Mouse (Mus musculus) heart, embryonic 14.5 days (tissue): ENCODE results near the gene Dcaf4. TPM values are rescaled to one million over a fixed set of nuclear protein-coding genes. Genes with fewer than 3 reads are reported as not detected.

Experiments
- ATAC-seq: fragments of 200-750 bp; cut with Nextera tagmentation; 2 replicates; pipeline ENCODE4 v1.8.0; 2017; ENCODE audit warnings: low read depth, moderate TSS enrichment; ENCODE audit not compliant: insufficient number of reproducible peaks, insufficient read depth, low FRiP score
- H3K27ac ChIP-seq, 2 experiments: fragments of 200-500 bp in 1 of 2; fragments of 300-500 bp in 1 of 2; sonication (generic) in 1 of 2; replicated peaks in 1 of 2; 2 replicates each; pipeline ENCODE4 v1.5.1; 2012 to 2014; ENCODE audit warnings: low read depth in 2 of 2, low read length in 2 of 2, control low read depth in 1 of 2, mild to moderate bottlenecking in 1 of 2, mixed read lengths in 1 of 2; ENCODE audit not compliant: control insufficient read depth in 1 of 2, insufficient read depth in 1 of 2
- H3K27me3 ChIP-seq: fragments of 300-500 bp; sonication (generic); 2 replicates; pipeline ENCODE4 v1.6.1; 2014; ENCODE audit warnings: mild to moderate bottlenecking, low read length, control low read depth; ENCODE audit not compliant: control insufficient read depth, insufficient read depth
- H3K36me3 ChIP-seq: fragments of 300-500 bp; sonication (generic); 2 replicates; pipeline ENCODE4 v1.6.1; 2014; ENCODE audit warnings: mild to moderate bottlenecking, control low read depth, low read length, mixed read lengths; ENCODE audit not compliant: control insufficient read depth, insufficient read depth
- H3K4me1 ChIP-seq, 2 experiments: fragments of 200-500 bp in 1 of 2; fragments of 300-500 bp in 1 of 2; sonication (generic) in 1 of 2; 2 replicates each; pipeline ENCODE4 v1.6.1; 2012 to 2014; ENCODE audit warnings: low read length in 2 of 2, control low read depth in 1 of 2, mixed read lengths in 1 of 2; ENCODE audit not compliant: control insufficient read depth in 2 of 2, insufficient read depth in 2 of 2
- H3K4me2 ChIP-seq: fragments of 300-500 bp; sonication (generic); 2 replicates; pipeline ENCODE4 v1.6.1; 2014; ENCODE audit warnings: mild to moderate bottlenecking, low read length
- H3K4me3 ChIP-seq, 2 experiments: fragments of 200-500 bp in 1 of 2; fragments of 300-500 bp in 1 of 2; sonication (generic) in 1 of 2; 2 replicates each; pipeline ENCODE4 v1.5.1; 2012 to 2014; ENCODE audit warnings: low read length in 2 of 2, mild to moderate bottlenecking in 2 of 2, control low read depth in 1 of 2, low read depth in 1 of 2, moderate library complexity in 1 of 2; ENCODE audit not compliant: control insufficient read depth in 1 of 2, insufficient read depth in 1 of 2
- H3K9ac ChIP-seq: fragments of 300-500 bp; sonication (generic); 2 replicates; pipeline ENCODE4 v1.6.1; 2014; ENCODE audit warnings: mild to moderate bottlenecking, low read length
- H3K9me3 ChIP-seq: fragments of 300-500 bp; sonication (generic); 2 replicates; pipeline ENCODE4 v1.6.1; 2016; ENCODE audit warnings: low read length, control low read depth; ENCODE audit not compliant: control insufficient read depth
- WGBS: fragments of 180-500 bp; shearing (Covaris S2); extraction: QIAGEN DNeasy Blood & Tissue Kit; methylation state at CpG from one replicate; pipeline ENCODE4 v1.1.7; 2014; 5-methylcytosine and 5-hydroxymethylcytosine counted together
- polyA plus RNA-seq: library from polyadenylated mRNA; unstranded; fragments of >200 nt; fragmentation: Nextera tagmentation; extraction: Ambion mirVana; gene quantifications from 2 replicates; pipeline ENCODE4 v1.2.1, GENCODE M21; 2014

Gene Dcaf4
- polyA plus RNA-seq, 1 experiment from 2014 or later: 27.5 TPM

- no peaks in the 10 kb centered on the region for H3K27me3 ChIP-seq
- WGBS: 86% methylated on average over 4 of the region's 4 CpGs
- no peak overlapping the region for H3K4me3 ChIP-seq
- no peak overlapping the region for H3K4me2 ChIP-seq
- peaks cover 4% of the 10 kb centered on the region for H3K9me3 ChIP-seq
- H3K4me1 ChIP-seq: no peaks in the 10 kb centered on the region
- no peak overlapping the region for H3K9ac ChIP-seq
- ATAC-seq: no peak
- no peaks in the 10 kb centered on the region for H3K36me3 ChIP-seq
- no peak overlapping the region for H3K27ac ChIP-seq
Measured at GRCm38 (mm10) chr12:83496336-83496735, 23.9 kb upstream of the Dcaf4 start.

DNA sequence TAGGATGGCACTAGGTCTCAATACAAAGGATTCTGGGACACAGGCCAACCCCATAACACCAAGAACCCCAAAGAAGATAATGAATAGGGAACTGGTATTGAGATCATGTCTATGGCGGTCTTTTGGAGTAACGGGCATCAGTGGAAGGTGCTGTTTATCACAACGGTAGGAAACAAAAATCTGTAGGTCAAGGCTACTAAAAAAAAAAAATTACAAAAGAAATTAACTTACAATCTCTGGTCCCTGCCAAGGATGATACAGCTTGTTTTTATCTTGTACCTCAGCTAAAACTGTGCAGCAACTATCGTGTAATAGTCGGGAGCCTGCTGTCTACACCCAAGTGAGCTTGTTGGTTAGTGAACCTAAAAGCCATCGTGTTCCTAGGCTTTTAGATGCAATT is 23.5 kb upstream of the Dcaf4 start:
- Histone ChIP-seq H3K9me3 (no peaks in the 10 kb centered on the region), H3K36me3 (no peaks in the 10 kb centered on the region), H3K27ac (no peak overlapping the region), H3K4me1 (no peaks in the 10 kb centered on the region), H3K4me3 (no peak overlapping the region), H3K9ac (no peak overlapping the region), H3K27me3 (no peaks in the 10 kb centered on the region), H3K4me2 (no peak overlapping the region)
- ATAC-seq: no peak
- 89% methylated on average over 6 of the region's 6 CpGs for WGBS

DNA sequence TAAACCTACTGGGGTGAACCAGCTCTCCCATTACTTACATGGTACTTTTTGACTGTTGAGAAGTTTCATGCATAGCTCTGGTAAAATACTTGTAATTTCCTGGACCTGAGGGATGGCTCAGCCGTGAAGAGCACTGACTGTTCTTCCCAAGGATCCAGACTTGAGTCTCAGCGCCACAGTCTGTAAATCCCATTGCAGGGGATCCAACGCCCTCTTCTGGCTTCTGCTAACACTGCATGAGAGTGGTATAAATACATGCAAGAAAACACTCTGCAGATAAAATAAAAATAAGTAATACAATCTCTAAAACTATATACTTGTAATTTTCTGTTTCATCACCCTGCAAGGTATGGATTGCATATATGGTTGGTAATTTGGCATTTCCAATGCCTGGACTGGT is 22.3 kb upstream of the Dcaf4 start:
- no peak overlapping the region for H3K4me2 ChIP-seq
- no peak overlapping the region for H3K9ac ChIP-seq
- 75% methylated on average over 3 of the region's 3 CpGs for WGBS
- H3K4me3 ChIP-seq: no peak overlapping the region
- H3K27ac ChIP-seq: no peak overlapping the region
- no peaks in the 10 kb centered on the region; a peak in 1 of 4 replicates for H3K4me1 ChIP-seq
- H3K36me3 ChIP-seq: no peaks in the 10 kb centered on the region
- no peaks in the 10 kb centered on the region for H3K9me3 ChIP-seq
- H3K27me3 ChIP-seq: no peaks in the 10 kb centered on the region
- no peak for ATAC-seq

- Histone ChIP-seq H3K4me2 (no peak overlapping the region), H3K27ac (no peak overlapping the region), H3K4me3 (no peak overlapping the region), H3K4me1 (no peaks in the 10 kb centered on the region; a peak in 1 of 4 replicates), H3K9ac (no peak overlapping the region), H3K9me3 (no peaks in the 10 kb centered on the region), H3K36me3 (no peaks in the 10 kb centered on the region), H3K27me3 (no peaks in the 10 kb centered on the region)
- WGBS: 78% methylated on average over 5 of the region's 5 CpGs
- ATAC-seq: no peak
Measured at GRCm38 (mm10) chr12:83499256-83499655, 21.0 kb upstream of the Dcaf4 start.

DNA sequence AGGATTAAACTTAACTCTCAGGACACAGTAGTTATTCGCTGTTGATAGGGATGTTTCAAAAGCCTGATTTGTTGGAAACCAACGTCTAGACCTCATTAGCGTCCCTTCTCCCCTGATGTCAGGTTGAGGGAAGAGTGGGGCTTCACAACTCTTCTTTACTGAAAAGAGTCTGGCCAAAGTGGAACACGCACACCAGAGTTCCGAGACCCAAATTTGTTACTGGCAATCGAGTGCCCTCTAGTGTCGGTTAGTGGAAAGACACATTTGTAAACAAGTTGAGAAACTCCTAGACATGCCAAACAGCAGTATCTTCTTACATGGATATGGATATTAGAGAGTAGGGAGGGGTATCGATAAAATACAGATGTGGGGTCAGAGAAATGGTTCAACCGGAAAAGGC is 18.1 kb upstream of the Dcaf4 start:
- H3K9ac ChIP-seq: no peak overlapping the region
- WGBS: 5% methylated on average over 9 of the region's 9 CpGs

DNA sequence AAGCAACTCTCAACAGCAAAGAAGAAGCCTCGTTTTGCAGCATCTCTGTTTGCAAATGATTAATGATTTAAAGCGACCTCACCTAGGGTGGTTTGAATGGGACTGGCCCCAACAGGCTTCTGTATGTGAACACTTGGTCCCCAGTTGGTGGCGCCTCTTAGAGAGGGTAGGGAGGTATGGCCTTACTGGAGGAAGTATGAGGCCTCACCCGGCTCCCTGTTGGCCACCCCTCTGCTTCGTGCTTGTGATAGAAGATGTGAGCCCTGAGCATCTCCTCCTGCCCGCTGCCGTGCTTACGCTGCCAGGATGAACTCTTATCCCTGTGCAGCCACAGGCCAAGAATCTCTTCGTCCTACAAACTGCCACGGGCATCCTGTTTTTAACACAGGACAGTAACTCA is 13.7 kb upstream of the Dcaf4 start:
- H3K27ac ChIP-seq: no peak overlapping the region
- no peak overlapping the region for H3K4me3 ChIP-seq
- H3K36me3 ChIP-seq: no peaks in the 10 kb centered on the region
- H3K9me3 ChIP-seq: no peaks in the 10 kb centered on the region
- no peaks in the 10 kb centered on the region for H3K27me3 ChIP-seq
- WGBS: 78% methylated on average over 10 of the region's 10 CpGs
- no peak overlapping the region for H3K4me2 ChIP-seq
- H3K9ac ChIP-seq: no peak overlapping the region
- no peaks in the 10 kb centered on the region; a peak in 1 of 4 replicates for H3K4me1 ChIP-seq
- ATAC-seq: no peak

More for the DNA sequence above, 18.1 kb upstream of the Dcaf4 start:
- H3K27ac ChIP-seq: no peak overlapping the region
- no peaks in the 10 kb centered on the region for H3K27me3 ChIP-seq
- no peaks in the 10 kb centered on the region for H3K9me3 ChIP-seq
- no peak for ATAC-seq
- no peaks in the 10 kb centered on the region; a peak in 1 of 4 replicates for H3K4me1 ChIP-seq
- no peak overlapping the region for H3K4me2 ChIP-seq
- H3K36me3 ChIP-seq: no peaks in the 10 kb centered on the region
- no peak overlapping the region for H3K4me3 ChIP-seq

DNA sequence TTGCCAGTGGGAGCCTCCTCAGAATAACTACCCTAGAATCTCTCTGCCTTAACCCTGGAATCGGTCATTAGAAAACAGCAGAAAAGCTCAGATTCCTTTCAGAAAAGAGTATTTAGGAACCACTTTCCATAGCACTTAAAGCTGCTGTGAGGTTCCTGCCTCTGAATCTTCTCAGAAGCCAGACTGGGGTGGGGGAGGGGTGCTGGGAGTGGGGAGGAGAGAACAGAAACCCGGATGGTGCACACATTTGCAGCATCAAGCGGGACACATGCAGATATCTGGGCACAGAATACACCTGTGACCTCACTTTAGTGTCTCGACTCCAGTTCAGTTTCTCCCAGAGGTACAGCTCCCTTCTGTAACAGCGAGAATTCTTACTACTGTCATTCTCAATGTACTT is 9.7 kb upstream of the Dcaf4 start:
- ATAC-seq: no peak
- no peaks in the 10 kb centered on the region for H3K36me3 ChIP-seq
- H3K4me2 ChIP-seq: no peak overlapping the region
- no peaks in the 10 kb centered on the region for H3K9me3 ChIP-seq
- no peak overlapping the region for H3K4me3 ChIP-seq
- no peak overlapping the region for H3K27ac ChIP-seq
- no peaks in the 10 kb centered on the region for H3K27me3 ChIP-seq
- peaks cover 4 to 8% of the 10 kb centered on the region in 2 experiments; a peak in 3 of 4 replicates for H3K4me1 ChIP-seq
- H3K9ac ChIP-seq: no peak overlapping the region
- WGBS: 71% methylated on average over 5 of the region's 5 CpGs

- H3K27me3 ChIP-seq: no peaks in the 10 kb centered on the region
- no peak overlapping the region for H3K4me2 ChIP-seq
- no peak for ATAC-seq
- peaks cover 4 to 8% of the 10 kb centered on the region in 2 experiments; a peak in 3 of 4 replicates for H3K4me1 ChIP-seq
- no peak overlapping the region for H3K9ac ChIP-seq
- H3K4me3 ChIP-seq: no peak overlapping the region
- no peaks in the 10 kb centered on the region for H3K9me3 ChIP-seq
- H3K36me3 ChIP-seq: no peaks in the 10 kb centered on the region
- 30% methylated on average over 4 of the region's 4 CpGs for WGBS
- no peak overlapping the region for H3K27ac ChIP-seq
Measured at GRCm38 (mm10) chr12:83512783-83513182, 7.5 kb upstream of the Dcaf4 start.
